Mouse (Mus musculus): ENCODE measurements at regions not wholly inside any gene's neighbourhood (a gene's known extent, or its start where the extent isn't known, plus 50 kb on each side); places are given as distances from the start of the nearest gene placed in this dataset.
A peak's percentile ranks its signal among the peaks of the same experiment; 100 is the strongest.

DNA sequence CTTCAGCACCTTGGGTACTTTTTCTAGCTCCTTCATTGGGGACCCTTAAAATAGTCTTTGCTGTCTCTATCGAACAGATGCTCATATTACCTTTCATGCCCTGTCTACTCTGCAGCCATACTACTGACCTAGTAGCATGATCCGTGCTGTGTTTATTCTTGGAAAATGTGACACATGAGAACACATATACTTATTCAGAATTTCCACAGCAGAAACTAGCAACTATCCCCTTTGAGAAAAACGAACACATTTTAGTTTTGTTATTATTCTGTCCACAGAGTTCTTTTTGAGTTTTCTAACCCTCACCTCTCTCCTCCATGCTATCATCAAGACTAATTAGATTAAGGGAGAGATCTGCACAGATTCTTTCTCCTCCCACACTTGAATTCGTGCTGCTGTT, 341.6 kb upstream of the Actbl2 start:
- peak in 1 of 2 experiments; percentile 7 for DNase-seq

DNA sequence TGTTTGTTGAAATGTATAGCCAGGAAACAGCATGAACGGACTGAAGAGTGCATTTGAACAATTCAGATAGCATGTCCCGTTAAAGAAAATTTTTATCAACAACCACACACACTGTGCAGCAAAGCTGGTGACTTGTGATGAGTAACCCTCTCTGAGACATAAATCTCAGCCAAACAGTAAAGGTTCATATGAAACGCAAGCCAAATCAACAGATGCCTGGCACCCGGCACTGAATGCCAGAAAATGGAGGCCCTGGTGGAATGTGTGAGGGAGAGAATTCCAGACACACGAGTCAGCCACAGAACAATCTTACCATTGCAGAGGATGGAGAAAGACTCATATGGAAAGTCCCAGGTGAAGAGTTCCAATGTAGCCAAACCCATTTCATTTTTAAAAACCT, 341.1 kb upstream of the Actbl2 start:
- peak; percentile 78 to 87 for DNase-seq

DNA sequence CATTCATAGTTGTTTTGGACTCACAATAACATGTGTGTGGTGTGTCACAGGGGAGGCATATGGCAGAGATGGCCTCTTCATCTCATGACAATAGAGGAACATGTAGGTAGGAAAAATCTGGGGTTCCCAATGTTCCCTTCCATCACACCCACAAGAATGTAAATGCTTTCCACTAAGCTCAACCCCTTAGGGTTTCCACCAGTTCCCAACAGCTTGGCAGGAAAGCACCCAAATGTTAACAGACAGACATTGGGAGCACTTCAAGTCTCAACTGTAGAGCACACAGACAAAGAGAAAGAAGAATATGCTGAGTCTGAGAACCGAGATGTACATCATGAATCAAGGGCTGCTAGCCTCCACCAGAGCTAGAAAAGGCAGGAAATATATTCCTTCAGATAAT, 339.7 kb upstream of the Actbl2 start:
- no peak for DNase-seq

DNA sequence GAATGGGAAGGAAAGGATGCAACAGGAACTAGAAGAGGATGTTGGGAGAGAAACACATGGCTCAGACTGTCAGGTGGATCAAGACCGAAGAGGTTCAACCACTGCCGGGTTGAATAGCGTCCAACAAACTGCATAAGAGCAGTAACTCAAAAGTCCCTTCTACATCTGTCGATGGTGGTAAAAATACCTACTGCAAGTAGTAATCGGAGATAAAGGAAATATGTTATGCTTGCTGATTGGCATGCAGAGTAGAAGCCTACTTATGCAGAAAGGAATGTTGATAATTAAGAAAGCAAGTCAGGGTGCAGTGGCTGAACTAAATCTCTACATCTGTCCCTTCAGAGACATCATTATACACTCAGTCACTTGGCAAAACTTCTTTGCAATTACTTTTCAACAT, 330.9 kb upstream of the Actbl2 start:
- DNase-seq = no peak

DNA sequence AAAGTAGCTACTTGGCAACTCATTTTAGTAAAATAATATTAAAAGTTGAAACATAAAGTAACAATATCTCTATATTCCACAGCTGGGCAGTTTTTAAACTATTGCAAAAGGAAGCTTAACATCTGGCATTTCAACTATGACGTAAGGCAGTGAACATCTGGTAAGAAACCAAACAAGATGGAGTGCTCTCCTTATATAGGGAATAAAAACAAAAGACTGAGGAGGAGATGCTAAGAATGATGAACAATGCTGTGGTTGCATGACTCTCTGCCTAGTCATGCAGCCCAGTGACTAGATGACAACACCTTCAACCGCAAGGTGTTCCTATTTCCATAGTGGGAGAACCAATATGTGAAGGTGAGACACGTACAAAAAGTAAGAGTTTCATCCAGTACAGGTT, 329.9 kb upstream of the Actbl2 start:
- DNase-seq = no peak

DNA sequence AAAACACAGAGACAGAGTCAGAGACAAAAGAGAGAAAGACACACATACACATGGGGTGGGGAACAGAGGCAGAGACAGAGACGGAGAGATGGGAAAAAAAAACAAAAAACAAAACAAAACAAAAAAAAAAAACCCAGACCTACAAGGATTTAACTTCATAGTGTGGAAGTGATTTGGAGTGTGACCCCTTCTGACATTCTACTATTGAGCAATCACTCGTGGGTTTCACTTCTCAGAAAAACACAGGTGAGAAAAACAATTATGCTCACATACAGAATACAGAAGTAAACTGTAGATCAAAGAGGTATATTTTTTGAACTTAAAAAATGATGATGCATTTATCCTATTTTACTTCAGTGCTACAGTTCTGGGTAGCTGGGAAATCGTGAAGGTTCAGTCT, 326.7 kb upstream of the Actbl2 start:
- no peak for DNase-seq

DNA sequence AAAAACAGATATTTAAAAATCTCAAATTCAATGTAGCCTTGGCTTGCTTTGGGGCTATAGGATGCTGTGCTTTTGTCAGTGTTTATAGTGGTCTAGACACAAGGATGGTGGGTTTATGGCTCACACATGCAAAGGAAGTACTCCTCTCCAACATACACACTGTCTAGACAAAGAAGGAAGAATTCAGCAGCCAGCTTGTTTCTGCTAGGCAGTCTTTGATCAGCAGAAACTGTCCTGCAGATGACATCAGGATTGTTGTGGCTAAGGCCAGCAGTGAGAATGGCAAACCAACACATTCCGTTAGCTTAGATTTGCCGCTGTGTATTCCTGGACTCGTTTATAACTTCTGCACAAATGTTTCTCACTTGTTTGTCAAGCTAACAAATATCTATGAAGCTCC, 325.9 kb upstream of the Actbl2 start:
- no peak for DNase-seq

DNA sequence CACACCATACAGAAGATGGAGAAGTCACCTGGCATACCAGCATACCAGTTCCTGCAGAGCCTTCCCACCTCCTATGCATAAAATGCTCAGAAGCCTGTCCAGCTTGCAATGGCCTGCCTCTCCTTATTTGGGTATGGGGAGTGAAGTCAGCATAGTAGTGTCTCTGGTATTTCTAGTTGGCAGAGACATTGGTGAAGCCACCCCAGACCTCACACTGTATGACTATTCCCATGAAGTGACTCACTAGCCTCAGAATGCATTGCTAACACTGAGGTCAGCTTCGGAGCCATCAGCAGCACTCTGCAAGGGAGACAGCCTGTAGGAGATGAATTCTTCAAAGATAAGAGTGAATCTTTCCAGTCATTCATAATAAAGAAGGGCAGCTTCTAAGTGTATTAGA, 325.2 kb upstream of the Actbl2 start:
- DNase-seq = no peak

DNA sequence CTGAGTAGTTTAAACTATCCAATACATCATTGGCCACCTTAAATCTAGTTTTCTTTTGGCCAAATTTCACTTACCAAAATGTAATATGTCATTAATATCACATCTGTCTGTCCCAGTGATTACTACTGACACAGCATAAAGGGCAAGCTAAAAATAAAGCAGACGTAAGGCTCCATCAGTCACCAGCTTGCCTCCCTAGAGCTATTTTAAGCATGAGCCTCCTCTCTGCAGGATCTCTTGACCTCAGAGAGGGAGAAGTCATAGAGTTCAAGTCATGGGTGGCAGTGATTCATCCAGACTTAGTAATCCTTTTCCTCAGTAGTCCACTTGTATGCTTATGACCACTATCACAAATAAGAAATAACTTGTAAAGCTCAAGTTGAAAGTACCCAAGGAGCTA, 313.2 kb upstream of the Actbl2 start:
- DNase-seq = no peak

DNA sequence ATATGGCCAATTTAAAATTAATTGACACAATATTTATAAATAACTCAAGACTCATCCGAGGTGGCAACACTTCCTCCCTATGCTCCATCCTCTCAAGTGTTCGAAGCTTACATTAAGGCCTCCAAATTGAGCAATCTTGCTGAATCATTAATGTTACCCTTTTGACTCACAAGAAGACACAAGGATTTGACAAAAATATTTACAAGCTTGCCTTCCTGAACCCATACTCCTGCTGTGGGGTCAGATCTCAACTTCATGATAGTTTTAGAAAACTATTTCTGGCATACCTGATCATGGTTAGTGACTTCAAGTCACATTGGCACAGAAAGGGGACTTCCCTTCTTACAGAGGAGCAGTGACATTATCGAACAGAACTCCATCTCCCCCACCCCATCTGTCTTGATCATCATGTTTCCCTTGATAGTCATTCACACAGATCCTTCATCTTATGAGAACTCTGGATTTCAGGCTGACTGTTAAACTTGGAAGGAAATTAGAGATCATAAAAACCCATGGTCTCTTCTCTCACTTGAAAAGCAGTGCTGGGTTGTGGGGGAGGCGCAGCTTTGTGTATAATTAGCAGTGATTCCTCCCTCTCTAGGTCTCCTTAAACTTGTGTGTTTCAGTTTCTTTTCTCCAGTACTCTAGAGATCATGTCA, 311.7 kb upstream of the Actbl2 start:
- DNase-seq = no peak

DNA sequence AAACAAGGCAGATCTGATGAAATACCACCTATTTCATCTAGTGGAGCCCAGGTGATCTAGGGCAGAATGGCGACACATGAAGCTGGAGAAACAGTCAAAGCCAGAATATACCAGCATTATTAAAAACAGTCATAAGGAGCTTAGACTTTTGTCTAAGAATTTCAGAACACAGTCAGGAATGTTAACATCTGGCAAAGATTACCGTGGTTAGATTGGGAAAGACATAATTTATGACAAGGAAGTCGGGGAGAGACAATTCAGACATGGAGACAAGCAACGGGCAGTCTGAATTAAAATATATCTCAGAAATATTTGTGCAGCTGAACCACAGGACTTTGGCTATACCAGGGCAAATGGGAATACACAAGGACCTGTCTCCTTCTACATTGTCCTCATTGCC, 310.8 kb upstream of the Actbl2 start:
- DNase-seq = no peak

DNA sequence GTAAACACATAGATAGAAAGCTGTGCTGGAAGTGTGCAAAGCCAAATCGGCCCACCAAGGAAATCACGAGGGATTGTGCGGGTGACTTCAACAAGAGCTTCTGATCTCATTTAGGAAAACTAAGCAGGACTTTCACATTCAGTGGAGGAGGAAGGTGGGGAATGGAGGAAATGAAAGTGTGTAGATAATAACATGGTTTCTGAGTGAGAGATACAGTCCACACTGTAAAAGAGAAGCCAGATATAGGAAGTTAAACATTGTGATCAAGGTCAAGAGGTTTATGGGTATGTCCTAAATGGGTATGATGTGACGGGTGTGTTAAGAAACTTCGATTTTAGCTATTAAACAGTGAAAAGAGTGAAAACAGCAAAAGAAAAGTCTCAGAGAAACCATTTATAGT, 310.1 kb upstream of the Actbl2 start:
- no peak for DNase-seq

DNA sequence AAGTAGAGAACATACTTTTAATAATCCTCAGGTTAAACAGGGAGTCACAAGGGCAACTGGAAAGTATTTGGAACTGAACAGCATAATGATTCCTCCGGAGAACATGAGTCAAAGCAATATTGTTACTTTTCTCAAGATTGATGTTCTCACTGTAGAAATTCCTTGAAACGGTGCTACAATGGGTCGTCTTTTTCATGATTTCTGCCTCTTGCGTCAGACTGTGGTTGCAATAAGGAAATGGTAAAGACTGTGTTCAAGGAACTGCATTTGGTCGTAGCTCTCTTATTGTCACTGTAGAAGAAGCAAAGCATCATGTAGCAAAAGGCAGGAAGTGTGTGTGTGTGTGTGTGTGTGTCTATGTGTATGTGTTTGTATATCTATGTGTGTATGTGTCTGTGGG, 294.6 kb upstream of the Actbl2 start:
- DNase-seq = no peak

DNA sequence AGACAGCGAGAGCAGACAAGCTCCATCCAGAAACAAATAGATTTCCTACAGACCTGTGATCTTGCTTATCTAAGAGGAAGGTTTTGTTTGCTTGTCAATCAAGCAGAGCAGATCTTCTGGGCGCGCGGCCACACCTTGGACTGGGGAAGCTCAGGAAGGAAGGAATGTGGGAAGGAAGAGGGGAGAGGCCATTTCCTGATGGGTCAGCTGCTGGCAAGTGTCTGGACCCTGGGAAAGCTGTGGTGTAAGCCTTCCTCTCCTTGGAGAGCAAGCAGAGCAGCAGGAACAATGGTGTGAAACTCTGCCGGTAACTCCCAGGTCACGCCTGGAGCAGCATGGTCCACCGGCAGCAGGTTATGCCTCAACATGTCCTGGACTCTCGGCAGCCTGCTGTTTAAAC, 287.7 kb upstream of the Actbl2 start:
- DNase-seq = peak; percentile 22 to 28

DNA sequence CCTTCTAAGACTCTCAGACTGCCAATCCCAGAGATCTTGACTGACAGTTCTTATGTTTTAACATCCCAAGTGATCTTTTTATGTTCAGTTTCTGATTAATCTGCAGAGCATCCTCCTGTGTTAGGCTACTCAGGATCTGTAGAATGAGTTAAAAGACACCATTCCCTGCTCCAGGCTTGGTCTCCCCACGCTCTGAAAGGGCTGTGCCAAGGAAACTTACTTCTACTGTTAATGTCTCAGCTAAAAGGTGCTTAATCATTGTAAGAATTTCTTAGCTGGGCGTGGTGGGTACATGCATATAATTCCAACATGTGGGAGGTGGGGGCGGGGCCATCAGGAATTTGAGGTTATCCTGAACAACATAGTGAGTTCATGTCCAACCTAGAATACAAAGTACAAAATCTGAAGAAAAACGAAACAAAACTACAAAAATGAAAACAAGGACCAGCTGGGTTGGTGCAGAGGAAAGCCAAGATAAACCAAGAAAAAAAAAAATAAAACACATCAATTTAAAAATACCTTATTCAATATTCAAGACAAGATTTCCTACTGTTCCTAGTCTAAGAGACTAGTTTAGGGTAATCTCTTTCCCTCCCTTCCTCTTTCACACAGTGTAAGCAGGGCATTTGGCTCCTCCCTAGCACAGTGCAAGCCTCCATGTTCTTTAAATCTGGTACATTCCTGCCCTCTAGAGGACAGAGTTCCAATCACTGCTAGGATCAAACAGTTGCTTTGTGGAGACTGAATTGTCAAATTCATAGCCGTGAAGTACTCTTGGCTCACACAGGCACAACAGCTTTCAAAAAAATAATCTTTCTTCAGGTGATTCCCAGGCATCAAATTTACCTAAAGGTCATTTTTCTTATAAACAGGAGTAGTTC, 286.9 kb upstream of the Actbl2 start:
- peak; percentile 79 to 83 for DNase-seq

DNA sequence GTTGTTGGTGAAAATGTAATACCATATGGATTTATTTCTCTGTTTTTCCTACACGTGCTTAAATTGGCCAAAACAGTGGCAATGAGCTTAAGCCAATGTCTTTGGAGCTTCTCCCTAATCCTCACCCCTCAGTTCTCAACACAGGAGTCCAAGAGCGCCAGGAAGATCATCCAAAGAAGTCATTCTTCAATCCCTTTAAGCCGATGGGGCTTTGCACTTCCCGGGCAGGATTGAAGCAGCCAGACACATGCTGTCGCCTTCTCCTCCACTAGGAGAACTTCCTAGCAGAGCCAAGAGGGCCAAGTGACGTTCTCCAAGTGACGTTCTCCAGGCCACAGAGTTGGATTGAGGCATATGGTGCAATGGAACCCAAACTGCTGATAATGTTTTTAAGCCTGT, 286.3 kb upstream of the Actbl2 start:
- peak; percentile 25 to 30 for DNase-seq

DNA sequence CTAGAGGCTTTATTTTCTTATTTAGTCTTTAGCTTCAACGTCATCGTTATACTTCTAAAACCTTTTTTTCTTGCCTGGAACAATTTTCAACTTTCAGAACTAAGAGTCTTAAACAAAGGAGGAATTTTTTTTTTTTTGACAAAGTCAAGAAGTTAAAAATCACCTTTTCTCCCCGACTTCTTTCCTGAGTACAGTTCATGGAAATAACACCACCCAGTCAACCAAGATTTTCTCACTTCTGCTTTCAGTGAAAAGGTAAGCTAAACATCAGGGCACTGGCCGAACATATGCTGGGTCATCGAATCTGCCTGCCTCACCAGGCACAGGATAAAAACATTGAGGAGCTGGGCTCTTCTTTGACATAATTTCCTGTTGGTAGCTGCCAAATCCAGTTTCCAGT, 277.4 kb upstream of the Actbl2 start:
- no peak for DNase-seq

DNA sequence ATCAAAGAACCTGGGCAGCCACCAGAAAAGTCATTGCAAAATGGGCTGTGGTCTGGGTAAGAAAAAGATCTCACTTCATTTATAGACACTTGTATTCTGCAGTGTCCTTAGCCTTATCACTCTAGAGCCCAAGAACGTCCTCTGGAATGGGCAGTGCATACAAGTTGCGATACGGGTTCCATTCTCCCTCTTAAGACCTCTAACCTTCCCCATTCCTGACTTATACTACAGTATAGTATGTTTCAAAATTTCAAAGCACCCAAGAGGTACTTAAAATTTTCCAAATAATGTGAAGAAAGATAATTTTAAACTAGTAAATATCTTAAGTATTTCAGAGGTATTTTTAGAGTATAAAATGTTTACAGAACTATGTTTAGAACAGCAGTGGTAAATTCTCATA, 276.8 kb upstream of the Actbl2 start:
- no peak for DNase-seq

DNA sequence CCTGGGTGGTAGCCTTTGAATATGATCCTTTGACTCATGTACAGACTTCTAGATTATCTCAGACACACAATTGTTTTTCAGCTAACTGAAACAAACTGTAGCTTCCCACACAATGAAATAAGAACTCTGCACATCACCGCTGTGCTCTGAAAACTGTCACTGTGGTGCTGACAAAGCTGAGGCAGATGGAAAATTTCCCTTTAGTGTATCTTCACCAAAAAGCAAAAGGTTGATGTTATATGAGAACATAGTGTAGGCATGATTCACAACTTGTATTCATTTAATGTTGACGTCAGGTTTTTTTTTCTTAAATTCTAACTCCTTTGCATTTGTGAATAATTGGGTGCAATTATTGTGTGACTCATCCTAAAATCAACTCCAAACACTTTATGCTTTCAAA, 264.1 kb upstream of the Actbl2 start:
- no peak for DNase-seq

DNA sequence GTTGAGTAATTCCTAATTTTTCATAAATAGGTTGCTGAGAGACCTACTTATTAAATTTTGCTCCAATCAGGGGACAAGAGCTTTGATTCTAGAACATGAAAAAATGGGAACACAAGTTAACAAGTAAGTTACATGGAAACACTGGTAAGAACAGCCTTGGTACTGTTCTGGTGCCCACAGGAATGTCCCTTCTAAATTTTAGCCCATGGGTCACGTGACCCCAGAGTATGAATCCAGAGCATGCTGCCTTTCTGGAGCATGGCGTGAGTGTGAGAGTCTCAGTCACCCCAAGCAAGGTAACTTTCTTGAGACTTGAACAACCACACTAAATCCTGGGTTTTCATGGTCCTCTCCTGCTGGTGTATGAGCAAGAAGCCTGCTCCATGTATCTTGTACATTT, 263.7 kb upstream of the Actbl2 start:
- no peak for DNase-seq

DNA sequence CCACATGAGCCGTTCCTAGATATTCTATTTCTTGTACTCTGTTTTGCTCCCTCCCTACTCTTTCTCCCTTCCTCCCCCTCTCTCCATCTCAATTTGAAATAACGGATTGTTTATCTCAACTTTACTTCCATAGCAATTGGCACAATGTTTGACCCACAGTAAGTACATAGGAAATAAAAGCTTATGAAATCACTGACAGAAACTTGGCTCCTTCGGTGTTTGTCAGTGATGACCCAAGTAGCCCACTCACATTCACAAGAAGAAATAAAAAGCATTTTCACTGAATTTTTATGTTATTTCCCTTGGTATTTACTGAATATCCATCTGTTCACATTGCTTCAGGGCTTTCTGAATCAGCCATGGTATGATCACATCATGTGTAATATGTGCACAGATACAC, 260.2 kb upstream of the Actbl2 start:
- DNase-seq = no peak

DNA sequence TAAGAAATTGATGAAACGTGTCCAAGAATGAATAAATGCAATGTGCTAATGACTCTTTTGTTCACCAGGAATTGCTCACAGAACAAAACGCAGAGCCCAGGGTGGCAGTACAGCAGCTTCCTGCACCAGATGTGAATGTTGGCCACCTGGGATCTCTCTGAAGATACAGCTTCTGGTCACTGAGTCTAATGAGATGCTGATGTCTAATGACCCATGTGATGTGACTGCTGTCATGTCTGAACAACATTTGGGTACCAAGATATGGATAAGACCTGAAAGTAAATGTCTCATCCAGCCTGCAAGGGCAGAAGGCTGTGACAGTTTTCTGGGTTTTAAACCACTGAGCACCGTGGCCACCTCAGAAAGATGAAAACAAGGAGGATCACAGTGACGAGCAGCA, 252.1 kb upstream of the Actbl2 start:
- no peak for DNase-seq

DNA sequence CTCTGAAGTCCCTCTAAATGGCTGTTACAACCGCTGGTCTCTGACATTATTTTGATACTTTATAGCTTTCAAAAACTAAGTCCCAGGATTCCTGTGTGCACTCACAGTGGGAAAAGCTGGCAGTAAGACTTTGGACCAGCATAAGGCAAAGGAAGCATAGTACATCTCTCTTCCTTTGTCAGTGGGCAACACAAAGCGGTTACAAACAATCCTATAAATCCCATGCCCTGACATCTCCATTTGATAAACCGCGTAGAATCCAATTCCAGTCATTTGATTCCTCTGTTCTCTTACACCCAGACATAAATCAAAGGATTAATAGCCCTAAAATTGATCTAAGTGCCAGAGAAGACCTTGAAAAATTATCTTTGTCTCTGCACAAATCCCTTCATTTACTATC, 240.7 kb upstream of the Actbl2 start:
- no peak for DNase-seq

DNA sequence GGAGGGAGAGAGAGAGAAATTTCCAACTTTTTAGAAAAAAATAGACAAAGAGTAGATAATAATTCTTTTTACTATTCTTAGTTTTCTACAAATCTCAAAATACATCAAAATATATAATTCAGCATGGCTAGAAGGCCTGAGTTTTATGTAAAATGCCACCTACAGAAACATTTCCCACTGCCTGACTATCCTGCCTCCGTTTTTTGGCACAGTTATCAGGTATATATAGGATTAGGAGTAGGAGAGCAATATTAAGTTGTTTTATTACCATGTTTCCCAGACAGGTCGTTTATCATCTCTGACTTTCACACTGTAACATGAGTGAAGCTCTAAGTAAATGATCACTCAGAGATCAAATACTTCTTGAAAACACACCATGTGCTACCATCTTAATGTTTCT, 224.7 kb upstream of the Actbl2 start:
- DNase-seq = no peak

DNA sequence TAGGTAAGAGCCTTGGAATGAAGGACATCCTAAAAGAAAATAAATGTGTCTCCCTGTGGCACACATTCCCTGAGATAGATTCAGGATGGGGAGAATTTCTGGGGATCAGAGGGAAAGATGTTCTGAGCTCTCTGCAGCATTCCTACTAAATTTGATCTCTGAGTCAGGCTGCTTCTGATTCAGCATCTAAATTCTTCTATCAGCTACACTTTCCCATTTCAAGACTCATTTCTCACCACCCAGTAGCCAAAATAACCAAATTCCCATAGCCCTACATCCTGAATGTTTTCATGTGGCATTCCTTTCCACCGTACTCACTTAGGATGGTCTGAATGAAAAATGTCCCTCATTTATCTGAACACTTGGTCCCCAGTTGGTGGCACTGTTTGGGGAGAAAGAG, 223.2 kb upstream of the Actbl2 start:
- DNase-seq = no peak

All from cerebellum, postnatal 14 days (tissue).